Mouse (Mus musculus): ENCODE data around the gene Ptpn22. TPM values are rescaled to one million over a fixed set of nuclear protein-coding genes. Genes with fewer than 3 reads are reported as not detected.
A peak's percentile ranks its signal among the peaks of the same experiment; 100 is the strongest.

Ptpn22 gene
- total and polyA plus RNA-seq, 3 experiments: 21.9 to 90.9 (median 46.9) TPM

DNA sequence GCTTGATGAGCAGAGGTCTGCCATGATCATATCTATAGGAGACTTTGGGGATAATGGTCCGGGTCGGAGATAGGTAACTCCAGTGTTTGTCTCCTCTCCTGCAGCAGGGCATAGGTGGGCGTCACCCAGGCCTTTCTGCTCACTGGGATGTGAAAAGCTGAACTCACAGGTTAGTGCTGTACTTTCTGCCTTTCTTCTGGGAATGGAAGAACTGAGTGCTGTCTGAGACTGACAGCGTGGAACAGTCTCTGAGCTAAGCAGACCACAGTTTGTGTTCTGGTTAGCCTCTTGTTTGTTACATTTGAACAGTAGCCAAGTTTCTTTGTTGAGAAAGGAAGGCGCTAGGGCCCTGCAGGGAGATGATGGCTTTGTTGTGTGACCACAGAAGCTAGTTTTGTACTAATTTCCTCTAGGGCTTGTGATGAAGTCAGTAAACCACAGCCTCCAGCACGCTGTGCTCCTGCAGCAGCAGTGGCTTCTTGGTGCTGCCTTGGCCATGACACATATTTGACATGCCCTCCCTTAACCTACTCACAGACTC lies 326 bp downstream of the Ptpn22 start:
- TF ChIP-seq NELFE (IDR thresholded peaks at IDR 0.05; ENCODE audit: low read depth, low read length) (no peak), RAD21 (IDR thresholded peaks at IDR 0.05; ENCODE audit: low read depth, low read length) (no peak; the same call in 1 of the 2 replicates), JUN (IDR thresholded peaks at IDR 0.05; ENCODE audit: insufficient read depth, low read depth, low read length) (no peak), JUND (conservative IDR thresholded peaks at IDR 0.05; ENCODE audit: low read depth, low read length) (peak; percentile 70), USF1 (IDR thresholded peaks at IDR 0.05; ENCODE audit: low read depth, low read length) (no peak), MAZ (IDR thresholded peaks at IDR 0.05; ENCODE audit: low read depth, low read length) (no peak), SIN3A (IDR thresholded peaks at IDR 0.05; ENCODE audit: low read length) (peak; percentile 83), KAT2A (IDR thresholded peaks at IDR 0.05; ENCODE audit: insufficient replicate concordance, low read length) (no peak), MYC (IDR thresholded peaks at IDR 0.05; ENCODE audit: low read depth, low read length) (peak; percentile 77), USF2 (conservative IDR thresholded peaks at IDR 0.05; ENCODE audit: low read depth, low read length) (no peak), ELF1 (IDR thresholded peaks at IDR 0.05; ENCODE audit: low read depth, low read length) (no peak), CHD1 (IDR thresholded peaks at IDR 0.05; ENCODE audit: low read depth, low read length) (no peak), MAX (IDR thresholded peaks at IDR 0.05; ENCODE audit: low read length) (no peak), MXI1 (IDR thresholded peaks at IDR 0.05; ENCODE audit: low read depth, low read length) (peak; percentile 68), TBP (conservative IDR thresholded peaks at IDR 0.05; ENCODE audit: low read depth, low read length) (peak; percentile 76; the same call in 1 of the 2 replicates), ETS1 (conservative IDR thresholded peaks at IDR 0.05; ENCODE audit: low read depth, low read length) (peak; percentile 79; the same call in 1 of the 2 replicates), RCOR1 (conservative IDR thresholded peaks at IDR 0.05; ENCODE audit: low read depth, low read length) (no peak), ZKSCAN1 (IDR thresholded peaks at IDR 0.05; ENCODE audit: borderline replicate concordance, low read depth, low read length) (no peak), POLR2AphosphoS2 (IDR thresholded peaks at IDR 0.05; ENCODE audit: low read depth, low read length) (no peak), IRF4 (IDR thresholded peaks at IDR 0.05; ENCODE audit: low read depth, low read length) (peak; percentile 42; the same call in 1 of the 2 replicates), GABPA (IDR thresholded peaks at IDR 0.05; ENCODE audit: insufficient replicate concordance, low read depth, low read length) (no peak), CTCF (conservative IDR thresholded peaks at IDR 0.05 in 1 of 2, IDR thresholded peaks at IDR 0.05 in 1 of 2; ENCODE audit: low read depth in 2 of 2, low read length in 2 of 2) (no peak), TCF12 (IDR thresholded peaks at IDR 0.05; ENCODE audit: low read depth, low read length) (peak; percentile 64; the same call in 1 of the 2 replicates), MAFK (IDR thresholded peaks at IDR 0.05; ENCODE audit: insufficient replicate concordance, low read length) (no peak), POLR2A (IDR thresholded peaks at IDR 0.05; ENCODE audit: low read depth, low read length) (peak; percentile 61)
- Histone ChIP-seq H3K4me3 (replicated peaks in 1 of 3; ENCODE audit: low read depth in 2 of 3, low read length in 2 of 3, poor library complexity in 1 of 3) (peak overlapping the region; percentile 55 to 77 (median 61)), H3K4me2 (ENCODE audit: insufficient read depth, low read depth, poor library complexity, severe bottlenecking) (peak overlapping the region; percentile 88), H3K27me3 (replicated peaks) (no peaks in the 10 kb centered on the region), H3K4me1 (ENCODE audit: control insufficient read depth in 1 of 2, insufficient read depth in 2 of 2) (peaks cover 7 to 47% of the 10 kb centered on the region in 2 experiments), H3K27ac (ENCODE audit: insufficient read depth, low read depth) (peak overlapping the region; percentile 99), H3K9me3 (replicated peaks; ENCODE audit: low read length) (no peaks in the 10 kb centered on the region), H3K36me3 (replicated peaks in 1 of 2; ENCODE audit: control insufficient read depth in 1 of 2, insufficient read depth in 1 of 2, low read length in 1 of 2) (peaks cover 0 to 11% of the 10 kb centered on the region in 2 experiments), H3K79me2 (replicated peaks; ENCODE audit: control insufficient read depth, extremely low read depth, insufficient read depth, poor library complexity, severe bottlenecking) (peaks cover 47% of the 10 kb centered on the region), H3K9ac (ENCODE audit: insufficient read depth, low read depth) (peak overlapping the region; percentile 64)
- in situ Hi-C loops (cut with MboI; ENCODE audit: low pct_ligation_motif_present, low pct_unique_long_range_greater_than_20kb, low sequenced_read_pairs): no loop called here
- dilution Hi-C loops (cut with MboI; ENCODE audit: extremely low pct_ligation_motif_present, extremely low pct_unique_long_range_greater_than_20kb, low sequenced_read_pairs): no loop called here
- peak; percentile 81 for DNase-seq (ENCODE audit: extremely low read depth)

Data from CH12.LX (cell line).